Mouse (Mus musculus): Measurements from ENCODE around the gene Izumo1.

- TF ChIP-seq USF2 (conservative IDR thresholded peaks at IDR 0.05; ENCODE audit: low read depth, low read length) (no peak), CTCF (conservative IDR thresholded peaks at IDR 0.05 in 1 of 2, IDR thresholded peaks at IDR 0.05 in 1 of 2; ENCODE audit: low read depth in 2 of 2, low read length in 2 of 2) (no peak), CHD1 (IDR thresholded peaks at IDR 0.05; ENCODE audit: low read depth, low read length) (no peak), USF1 (IDR thresholded peaks at IDR 0.05; ENCODE audit: low read depth, low read length) (no peak), E2F4 (IDR thresholded peaks at IDR 0.05; ENCODE audit: insufficient replicate concordance, low read depth, low read length) (no peak), MYC (IDR thresholded peaks at IDR 0.05; ENCODE audit: low read depth, low read length) (no peak), POLR2A (IDR thresholded peaks at IDR 0.05; ENCODE audit: low read depth, low read length) (no peak)
Measured at GRCm38 (mm10) chr7:45660746-45661478, 39.3 kb downstream of the Izumo1 start.

Data from CH12.LX (cell line).